Mouse (Mus musculus): ENCODE measurements around the gene Zfp746.

Zfp746 gene

GRCm38 (mm10) chr6:48086471-48086878, at the start of gene Zfp746:
Gene Zfp746, minus strand, starts transcription at chr6:48086593.
- peak; percentile 89 for DNase-seq (ENCODE audit: low spot score)

GRCm38 (mm10) chr6:48121092-48121491, 34.7 kb upstream of the Zfp746 start:
- peak; percentile 58 for DNase-seq (ENCODE audit: low spot score)

GRCm38 (mm10) chr6:48116036-48116435, 29.6 kb upstream of the Zfp746 start:
- DNase-seq (ENCODE audit: low spot score): no peak

GRCm38 (mm10) chr6:48086957-48087715, 743 bp upstream of the Zfp746 start:
- DNase-seq (ENCODE audit: low spot score): peak; percentile 21

- DNase-seq (ENCODE audit: low spot score): peak; percentile 68
Measured at GRCm38 (mm10) chr6:48085521-48086404, 630 bp downstream of the Zfp746 start.

- no peak for DNase-seq (ENCODE audit: low spot score)
Measured at GRCm38 (mm10) chr6:48083733-48084191, 2.6 kb downstream of the Zfp746 start.

- DNase-seq (ENCODE audit: low spot score): no peak
Measured at GRCm38 (mm10) chr6:48081952-48082351, 4.4 kb downstream of the Zfp746 start.

- no peak for DNase-seq (ENCODE audit: low spot score)
Measured at GRCm38 (mm10) chr6:48081021-48081420, 5.4 kb downstream of the Zfp746 start.

- no peak for DNase-seq (ENCODE audit: low spot score)
Measured at GRCm38 (mm10) chr6:48073316-48073715, 13.1 kb downstream of the Zfp746 start.

- no peak for DNase-seq (ENCODE audit: low spot score)
Measured at GRCm38 (mm10) chr6:48067492-48067891, 18.9 kb downstream of the Zfp746 start.

- DNase-seq (ENCODE audit: low spot score): no peak
Measured at GRCm38 (mm10) chr6:48065587-48066075, 20.8 kb downstream of the Zfp746 start.

- DNase-seq (ENCODE audit: low spot score): no peak
Measured at GRCm38 (mm10) chr6:48064451-48064850, 21.9 kb downstream of the Zfp746 start.

- no peak for DNase-seq (ENCODE audit: low spot score)
Measured at GRCm38 (mm10) chr6:48063940-48064339, 22.5 kb downstream of the Zfp746 start.

GRCm38 (mm10) chr6:48060895-48061294, 25.5 kb downstream of the Zfp746 start:
- no peak for DNase-seq (ENCODE audit: low spot score)

GRCm38 (mm10) chr6:48060421-48060820, 26.0 kb downstream of the Zfp746 start:
- DNase-seq (ENCODE audit: low spot score): no peak

- no peak for DNase-seq (ENCODE audit: low spot score)
Measured at GRCm38 (mm10) chr6:48052136-48052535, 34.3 kb downstream of the Zfp746 start.

- DNase-seq (ENCODE audit: low spot score): no peak
Measured at GRCm38 (mm10) chr6:48051666-48052065, 34.7 kb downstream of the Zfp746 start.

GRCm38 (mm10) chr6:48049273-48050065, 36.9 kb downstream of the Zfp746 start:
- no peak for DNase-seq (ENCODE audit: low spot score)

GRCm38 (mm10) chr6:48048426-48049272, 37.7 kb downstream of the Zfp746 start, which contains the start of gene Zfp777:
Gene Zfp777, minus strand, starts transcription at chr6:48048911.
- DNase-seq (ENCODE audit: low spot score): peak; percentile 81

GRCm38 (mm10) chr6:48047450-48048351, 38.7 kb downstream of the Zfp746 start:
- DNase-seq (ENCODE audit: low spot score): peak; percentile 43
